Mouse (Mus musculus) monocyte, adult 2 months (primary cell): ENCODE results near the gene Hoxb9.

Source experiments
- DNase-seq, 2 experiments: peaks; one replicate each; pipeline ENCODE4 v3.0.0; 2022; ENCODE audit warnings: low spot score in 2 of 2, low read depth in 1 of 2

The Hoxb9 gene

DNA sequence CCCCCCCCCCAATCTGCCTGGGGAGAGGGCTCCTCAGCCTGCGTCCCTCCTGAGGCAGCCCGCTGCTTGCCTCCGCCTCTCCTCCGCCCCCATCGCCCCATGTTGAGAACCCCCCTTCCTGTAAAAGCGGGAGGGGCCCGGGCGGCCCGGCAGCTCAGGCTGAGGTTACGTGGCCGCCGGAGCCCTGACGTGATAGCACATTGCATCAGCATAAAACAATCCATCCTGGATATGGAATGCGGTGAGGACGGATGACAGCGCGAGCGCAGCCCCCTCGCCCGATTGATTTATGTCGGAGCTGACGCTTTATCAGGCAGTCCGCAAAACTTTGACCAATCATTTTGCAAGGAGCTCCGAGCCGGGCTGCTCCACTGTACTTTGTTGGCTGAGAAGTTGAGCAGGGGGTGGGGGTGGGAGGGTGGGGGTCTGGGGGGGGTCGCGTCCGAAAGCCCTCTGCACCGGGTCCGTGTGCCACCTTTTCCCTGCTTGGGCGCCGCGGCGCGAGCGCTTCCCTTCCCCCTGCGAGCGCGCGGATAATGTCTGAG lies at the start of gene Hoxb9:
Gene Hoxb9, plus strand, starts transcription at position 462 of the 545 bp plus-strand sequence.
- no peak for DNase-seq

DNA sequence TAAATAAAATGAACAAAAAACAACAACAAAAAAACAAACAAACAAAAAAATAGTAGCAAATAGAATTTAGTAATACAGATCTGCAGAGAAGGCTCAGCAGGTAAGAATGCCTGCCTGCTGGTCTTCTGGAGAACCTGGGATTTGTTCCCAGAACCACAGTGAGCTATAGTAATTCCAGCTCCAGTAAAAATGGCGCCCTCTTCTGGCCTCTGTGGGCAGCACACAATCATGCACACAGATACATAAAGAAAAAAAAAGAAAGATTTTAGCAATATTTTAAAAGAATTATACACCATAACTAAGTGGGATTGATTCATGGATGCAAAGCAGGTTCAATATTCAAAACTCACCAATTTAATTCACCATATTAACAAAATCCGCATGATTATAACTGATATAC lies 47.4 kb upstream of the Hoxb9 start:
- DNase-seq, result no peak

DNA sequence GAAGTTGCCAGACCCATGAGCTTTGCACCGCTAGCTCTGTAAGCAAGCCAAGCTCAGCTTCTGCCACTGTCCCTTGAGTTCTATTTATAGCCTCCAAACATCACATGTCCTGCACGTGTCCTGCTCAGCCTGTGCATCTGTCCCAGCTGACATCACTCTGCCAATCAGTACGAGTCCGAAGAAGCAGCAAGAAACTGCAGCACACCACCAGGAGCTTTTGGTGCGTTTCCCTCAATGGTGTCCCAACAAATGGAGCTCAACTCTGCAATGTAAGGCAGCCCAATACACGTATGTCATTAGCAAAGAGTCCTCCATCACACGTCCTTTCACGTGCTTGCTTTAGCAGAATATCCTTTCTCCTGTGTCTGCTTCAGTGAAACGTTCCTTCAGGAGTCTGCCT lies 43.6 kb upstream of the Hoxb9 start:
- no peak for DNase-seq

DNA sequence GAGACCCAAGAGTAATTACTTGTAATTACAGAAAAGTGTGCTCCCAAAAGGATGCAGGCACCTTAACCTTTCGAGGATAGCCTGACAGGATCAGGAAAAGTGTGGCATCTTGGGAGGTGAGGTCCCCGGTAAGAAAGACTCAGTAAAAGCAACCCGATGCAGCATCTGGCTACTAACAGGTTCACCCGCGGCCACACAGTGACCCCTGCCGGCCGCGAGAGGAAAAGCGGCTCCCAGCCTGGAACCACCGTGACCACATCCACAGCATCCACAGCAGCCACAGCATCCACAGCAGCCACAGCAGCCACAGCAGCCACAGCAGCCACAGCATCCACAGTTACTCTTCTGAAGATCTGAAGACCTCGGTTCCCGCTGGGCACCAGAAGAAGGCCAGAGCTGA lies 36.4 kb upstream of the Hoxb9 start:
- DNase-seq, result peak in 1 of 2 experiments; percentile 12

DNA sequence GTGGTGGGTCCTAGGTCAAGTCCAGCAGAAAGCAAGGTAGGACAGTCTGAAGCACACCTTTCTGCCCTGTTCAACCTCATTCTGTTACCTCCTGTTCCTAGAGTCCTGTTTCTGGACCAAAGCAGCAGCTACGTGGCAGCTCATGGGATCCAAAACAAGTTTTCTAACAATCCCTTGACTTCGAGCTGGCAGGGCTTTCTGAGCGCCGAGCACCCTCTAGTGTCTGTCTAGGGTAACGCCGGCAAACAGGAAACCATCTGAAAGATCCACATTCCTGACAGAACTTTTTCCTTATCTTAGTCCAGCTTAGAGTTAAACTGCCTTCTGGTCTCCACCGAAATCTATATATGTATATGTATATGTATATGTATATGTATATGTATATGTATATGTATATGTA lies 31.0 kb upstream of the Hoxb9 start:
- no peak for DNase-seq

DNA sequence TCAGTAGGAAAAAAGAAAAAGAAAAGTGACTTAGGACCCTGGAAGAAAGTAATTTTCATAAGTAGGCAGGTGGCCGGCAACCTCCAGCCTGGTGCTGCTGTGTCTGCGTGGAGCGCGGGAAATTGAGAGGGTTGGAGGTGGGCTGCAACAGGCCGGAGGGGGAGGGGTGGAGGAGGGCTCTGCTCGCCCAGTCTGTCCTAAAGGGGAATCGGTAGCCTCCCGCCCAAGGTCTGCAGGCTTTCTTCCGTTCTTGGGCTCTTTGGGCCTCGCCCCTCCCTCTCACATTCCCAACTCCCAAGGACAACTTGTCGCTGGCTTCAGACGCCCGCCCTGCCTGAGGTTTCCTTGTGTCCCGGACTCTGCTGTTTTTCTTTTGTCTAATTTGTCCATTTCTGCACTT lies 20.4 kb upstream of the Hoxb9 start:
- no peak for DNase-seq

DNA sequence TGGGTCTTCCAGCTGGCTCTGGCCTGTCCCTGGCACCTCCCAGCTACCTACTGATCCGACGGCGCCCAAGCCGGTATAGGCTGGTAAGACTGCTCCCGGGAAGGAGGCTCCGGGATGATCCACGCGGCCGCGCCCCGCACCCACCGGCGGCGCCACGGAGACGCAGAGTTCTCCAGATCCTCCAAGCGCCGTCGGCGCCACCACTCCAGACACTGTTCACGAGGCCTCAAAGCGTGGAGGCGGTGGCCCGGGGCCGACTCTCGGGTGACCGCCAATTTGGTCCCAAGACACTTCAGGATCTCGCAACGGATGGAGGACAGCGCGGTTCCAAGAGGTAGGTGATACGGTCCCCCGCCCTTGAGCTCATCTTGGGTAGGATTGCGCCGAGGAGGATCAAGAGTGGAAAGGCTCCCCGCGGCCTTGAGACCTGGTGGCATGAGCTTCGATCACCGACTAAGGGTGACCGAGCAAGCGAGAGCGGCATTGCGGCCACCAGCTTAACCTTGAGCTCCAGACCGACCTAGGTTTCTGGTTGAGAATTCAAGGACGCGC lies 19.7 kb upstream of the Hoxb9 start:
- no peak for DNase-seq

DNA sequence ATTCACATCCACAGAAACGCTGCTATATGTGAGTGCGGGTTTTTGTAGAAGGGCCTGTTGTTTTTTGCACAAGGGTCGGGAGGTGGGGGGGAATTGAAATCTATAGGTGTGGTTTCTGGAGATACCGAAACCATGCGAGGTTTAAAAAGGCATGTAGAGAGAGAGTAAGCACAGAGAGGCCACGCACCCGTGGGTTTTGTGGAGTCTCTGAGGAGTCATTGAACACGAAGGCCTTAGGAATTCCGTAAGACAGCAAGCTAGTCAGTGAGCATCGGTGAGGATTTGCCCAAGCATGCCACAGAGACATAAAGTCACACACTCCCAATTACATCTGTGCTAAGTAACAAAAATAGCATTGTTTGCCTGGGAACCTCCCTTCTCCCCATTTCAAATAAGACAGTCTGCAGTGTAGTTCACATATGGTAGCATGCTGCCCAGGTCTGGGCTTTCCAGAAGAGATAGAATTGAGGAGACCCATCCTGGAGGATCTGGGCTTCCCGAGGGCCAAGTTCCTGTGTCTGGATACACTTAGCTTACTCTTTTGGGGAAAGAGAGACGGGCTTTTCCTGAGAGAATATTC lies 18.6 kb upstream of the Hoxb9 start:
- no peak for DNase-seq

DNA sequence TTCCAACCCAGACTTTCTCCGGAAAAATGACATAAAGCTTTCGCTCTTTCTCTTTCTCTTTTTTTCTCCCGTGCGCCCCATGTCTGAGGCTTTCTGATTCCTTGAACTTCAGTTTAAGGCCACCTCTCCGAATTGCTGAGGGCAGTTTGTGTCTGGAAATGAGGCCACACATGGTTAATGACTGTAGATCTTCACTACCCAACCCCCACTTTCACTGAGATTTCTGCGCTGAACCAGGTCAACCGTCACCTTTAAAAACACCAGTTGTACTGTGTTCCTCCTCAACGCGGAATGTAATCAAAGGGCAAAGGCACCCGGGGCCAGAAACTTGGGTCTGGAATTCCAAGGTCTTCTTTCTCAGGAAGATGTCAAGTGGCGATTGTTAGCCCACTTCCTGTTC lies 17.0 kb upstream of the Hoxb9 start:
- DNase-seq, result no peak

DNA sequence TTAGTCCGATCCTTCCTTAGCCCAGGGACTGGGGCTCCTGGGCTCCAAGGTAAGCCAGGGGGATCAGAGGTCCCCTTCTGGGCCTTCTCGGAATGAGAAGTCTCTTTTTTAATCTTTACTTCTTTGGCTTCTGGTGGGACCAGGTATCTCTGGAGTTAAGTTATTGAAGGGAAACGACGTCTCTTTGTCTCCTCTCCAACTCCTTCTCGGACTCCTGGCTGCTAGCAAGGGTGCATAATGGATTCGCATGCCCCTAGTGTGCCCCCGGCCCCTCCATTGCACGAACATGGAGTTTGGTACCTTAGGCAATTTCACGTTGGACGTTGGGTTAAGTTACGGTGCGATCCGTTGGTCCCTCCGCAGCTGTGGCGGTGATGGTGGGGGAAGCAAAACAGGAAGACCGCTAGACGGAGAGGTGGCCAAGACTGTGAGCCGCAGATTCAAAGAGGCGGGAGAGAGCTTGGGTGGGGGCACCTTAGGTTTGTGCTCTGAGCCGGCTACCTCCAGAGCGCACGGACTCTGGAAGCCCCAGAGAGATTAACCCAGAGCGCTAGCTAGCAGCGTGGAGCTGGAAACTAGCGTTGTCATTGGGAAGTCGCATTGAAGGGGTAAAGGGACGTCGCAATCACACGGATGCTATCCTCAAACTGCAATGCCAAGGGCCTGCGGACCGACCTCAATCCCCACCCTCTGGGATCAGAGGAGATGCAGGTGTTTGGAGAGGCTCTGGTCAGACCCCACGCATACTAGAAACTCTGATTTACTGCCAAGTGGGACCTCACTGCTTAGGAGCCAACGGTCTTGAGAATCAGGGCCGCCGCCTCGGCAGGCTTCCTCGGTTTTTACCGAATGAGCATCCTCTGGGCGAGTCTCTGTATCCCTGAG lies 15.9 kb upstream of the Hoxb9 start:
- no peak for DNase-seq

DNA sequence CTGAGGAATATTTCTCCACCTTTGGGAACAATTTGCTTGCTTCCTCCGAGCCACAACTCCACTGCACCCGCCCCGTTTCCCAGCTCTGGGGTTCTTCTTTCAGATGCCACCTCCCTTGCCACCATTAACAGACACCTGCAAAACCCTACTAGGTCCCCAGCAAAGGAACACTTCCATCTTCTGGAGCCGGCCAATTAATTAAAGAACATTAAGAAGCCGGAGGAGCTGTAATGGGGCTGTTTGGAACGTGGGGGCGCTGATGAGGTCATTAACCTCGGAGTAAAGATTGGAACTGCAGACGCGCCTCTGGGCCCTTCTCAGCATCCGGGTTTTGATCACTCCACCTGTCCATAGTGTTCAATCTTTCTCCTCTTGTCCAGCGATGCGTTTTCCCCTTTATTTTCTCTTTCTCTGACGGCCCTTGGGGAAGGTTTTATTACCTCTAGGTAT lies 15.2 kb upstream of the Hoxb9 start:
- DNase-seq, result no peak

DNA sequence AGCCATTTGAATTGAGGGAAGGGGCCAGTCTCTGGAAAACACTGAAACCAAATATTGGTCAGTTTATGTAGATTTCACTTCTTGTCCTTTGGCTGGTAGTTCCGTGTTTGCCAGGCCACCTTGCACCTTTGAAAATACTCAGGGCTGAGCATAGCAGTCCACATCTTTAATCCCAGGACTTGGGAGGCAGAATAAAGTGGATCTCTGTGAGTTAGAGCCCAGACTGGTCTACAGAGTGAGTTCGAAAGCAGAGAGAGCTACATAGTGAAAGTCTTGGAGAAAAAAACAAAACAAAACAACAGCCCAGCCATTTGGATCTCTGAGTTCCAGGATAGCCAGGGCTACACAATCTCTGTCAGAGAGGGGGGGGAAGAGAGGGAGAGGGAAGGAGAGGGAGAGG lies 14.1 kb upstream of the Hoxb9 start:
- no peak for DNase-seq

DNA sequence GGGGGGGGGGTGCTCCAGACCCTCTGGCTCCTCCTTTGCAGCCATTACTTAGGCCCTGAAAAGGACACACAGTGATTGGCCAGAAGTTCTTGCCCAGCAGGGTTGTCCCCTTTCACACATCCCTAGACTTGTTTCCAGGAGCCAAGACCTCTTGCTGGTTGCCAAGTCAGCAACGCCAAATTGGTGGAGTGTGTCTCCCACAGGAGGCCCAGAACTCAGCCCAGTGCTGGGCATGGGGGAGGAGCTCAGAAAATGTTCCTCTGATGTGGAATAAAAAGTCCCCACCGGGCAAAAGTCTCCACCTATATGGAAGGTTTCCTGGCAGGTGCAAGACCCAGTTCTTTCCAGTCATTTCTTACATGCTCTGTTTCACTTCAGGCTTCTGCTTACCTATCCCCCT lies 12.2 kb upstream of the Hoxb9 start:
- DNase-seq, result no peak

DNA sequence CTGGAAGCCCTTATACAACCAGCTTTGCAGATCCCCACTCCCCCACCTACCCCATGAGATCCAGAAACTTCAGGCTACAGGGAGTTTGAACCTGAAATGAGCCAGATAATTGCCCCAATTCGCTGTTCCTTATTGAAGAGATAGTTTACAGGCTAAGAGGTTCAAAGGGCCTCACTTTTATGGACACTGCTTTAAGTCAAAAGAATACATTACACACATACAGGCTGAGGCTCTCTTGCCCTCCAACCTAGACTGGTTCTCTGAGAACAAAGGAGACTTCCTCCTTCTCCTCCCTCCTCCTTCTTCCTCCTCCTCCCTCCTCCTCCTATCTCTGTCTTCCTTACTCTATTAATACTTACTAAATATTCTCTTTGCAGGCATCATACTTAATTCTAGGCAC lies 11.7 kb upstream of the Hoxb9 start:
- DNase-seq, result no peak

DNA sequence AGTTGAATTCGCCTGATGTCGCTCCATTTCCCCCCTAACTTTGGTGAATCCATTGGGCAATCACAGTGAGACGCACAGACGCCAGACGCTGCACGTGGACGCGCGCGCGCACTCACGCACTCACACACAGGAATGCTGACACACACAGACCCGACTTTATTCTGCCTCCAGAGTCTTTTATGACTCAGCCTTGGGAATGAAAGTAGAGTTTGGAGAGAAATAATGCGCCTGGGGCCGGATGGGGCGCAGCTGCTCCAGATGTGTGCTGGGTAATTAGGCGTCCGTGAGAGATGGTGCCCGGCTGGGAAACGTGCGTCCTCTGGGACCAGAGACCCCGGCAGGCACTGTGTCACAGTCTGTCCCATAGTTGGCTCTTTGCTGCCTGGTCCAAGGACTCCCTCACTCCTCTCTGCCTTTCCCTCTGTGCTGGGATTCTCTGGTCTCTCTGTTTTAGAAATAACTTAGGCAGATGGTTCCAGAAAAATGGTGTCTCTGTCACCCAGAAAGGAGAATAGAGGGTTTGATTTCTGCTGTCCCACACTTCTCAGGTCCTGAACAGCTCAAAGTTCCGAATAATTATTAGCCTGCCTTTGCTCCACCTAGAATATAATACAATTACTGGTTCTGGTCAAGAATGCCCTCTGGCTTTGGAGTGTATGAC lies 10.8 kb upstream of the Hoxb9 start:
- DNase-seq, result no peak

DNA sequence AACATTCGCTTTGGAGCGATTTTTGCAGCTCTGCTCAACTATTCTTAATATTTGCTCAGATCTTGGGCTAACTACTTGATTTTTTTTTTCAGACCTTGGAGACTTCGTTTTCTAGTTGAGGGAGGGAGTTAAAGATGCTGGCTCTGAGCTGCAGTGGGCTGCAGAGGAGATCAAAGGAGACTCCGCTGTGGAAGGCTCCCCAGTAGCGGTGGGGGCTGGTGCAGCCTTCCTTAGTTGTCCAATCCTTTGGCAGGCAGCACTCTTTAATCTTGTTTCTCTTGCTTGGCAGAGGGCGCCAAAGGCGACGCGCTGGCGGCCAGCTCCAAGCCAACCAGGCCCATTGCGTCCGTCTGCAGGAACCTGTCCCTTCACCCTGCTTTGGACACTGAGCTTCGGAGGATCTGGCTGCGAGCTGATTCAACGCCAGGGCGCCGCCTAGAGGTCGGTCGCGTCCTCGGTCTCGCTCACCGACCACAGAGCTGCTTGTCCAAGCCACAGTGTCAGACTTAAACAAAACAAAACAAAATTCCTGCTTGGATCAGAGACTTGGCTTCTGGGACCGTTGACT lies 9.8 kb upstream of the Hoxb9 start:
- DNase-seq, result no peak

DNA sequence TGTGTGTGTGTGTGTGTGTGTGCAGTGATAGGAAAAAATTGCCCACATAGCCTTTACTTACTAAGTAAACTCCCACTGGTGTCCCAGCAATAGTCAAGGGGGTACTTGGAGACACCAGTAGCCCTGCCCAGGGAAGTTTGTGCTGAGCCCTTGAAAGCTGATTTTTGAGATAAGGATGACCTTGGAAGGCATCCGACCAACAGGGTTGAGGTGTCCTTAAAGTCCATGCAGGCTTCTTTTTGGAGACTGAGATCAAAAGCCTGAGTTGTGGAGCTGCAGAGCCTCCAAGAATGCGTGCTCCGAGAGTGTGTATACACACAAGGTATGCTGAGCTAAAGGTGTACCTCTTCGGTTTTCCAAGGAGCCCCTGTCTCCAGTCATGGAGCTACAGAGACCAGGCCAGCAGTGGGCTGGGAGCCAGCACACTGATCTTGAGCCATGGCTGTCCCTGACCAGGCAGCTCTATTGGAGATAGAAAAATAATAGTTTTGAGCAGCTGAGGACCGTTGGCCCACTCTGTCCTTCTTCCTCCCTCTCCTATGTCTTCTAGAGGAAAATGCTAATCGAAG lies 8.9 kb upstream of the Hoxb9 start:
- no peak for DNase-seq

DNA sequence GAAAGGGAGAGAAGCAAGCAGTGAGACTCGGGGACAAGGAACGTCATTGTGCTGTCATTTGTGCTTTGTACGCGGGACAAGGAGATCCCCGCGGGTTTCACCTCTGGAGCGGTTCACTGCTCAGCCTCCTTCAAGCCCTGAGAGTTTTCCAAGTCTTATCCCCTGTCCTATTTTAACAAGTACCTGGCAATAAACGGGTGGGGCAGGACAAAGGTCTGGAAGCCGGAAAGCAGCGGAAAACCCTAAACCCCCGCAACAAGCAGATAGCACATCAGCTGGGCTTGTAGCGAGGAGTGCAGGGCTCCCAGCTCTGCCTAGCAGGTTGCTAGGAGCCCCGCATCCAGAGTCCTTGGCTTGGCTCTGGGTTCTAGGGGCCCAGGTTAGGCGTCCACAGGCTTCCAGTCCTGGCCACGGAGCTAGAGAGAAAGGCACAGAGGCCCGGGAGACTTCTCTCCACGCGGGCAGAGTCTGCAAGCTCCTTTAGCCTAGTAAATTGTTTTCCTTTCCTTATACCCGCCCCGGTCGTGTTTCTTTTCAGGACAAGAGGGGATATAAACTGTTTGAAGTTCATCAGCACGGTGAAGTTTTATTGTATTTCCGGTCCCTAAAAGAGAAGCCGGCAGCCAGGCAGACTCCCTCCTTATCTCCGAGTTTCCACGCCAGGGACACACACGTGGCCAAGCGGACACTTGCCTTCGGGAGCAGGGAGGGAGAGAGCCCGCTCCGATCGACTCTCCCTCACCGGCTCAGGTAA lies 7.4 kb upstream of the Hoxb9 start:
- DNase-seq, result no peak

DNA sequence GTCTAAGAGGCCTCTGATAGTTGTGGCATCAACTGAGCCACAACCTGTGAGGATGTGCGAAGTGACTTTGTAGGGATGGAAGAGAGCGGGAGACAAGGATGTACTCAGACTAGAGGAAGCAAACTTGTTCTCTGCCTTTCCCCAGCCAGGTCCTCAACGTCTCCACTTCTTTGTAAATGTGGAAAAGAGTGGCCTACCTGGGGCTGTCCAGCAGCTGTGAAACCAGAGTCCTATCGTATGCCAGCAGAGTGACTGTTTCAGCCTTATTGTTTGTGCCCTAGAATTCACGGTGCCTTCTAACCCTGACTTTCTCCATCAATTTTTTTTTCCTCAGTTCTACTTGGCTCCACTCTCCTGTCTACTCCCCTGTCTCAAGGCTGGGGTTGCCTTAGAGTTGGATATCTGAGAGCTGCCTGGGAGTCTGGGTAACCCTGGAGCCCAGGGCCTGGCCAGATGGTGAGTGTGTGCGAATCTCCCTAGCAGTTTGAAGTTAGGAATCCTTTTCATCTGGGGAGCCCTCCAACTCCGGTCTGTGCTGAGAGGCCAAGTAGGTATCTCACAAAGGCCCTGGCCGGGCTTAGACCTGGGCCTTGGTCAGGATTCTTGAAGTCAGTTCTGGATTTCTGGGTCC lies 6.8 kb upstream of the Hoxb9 start:
- DNase-seq, result no peak

DNA sequence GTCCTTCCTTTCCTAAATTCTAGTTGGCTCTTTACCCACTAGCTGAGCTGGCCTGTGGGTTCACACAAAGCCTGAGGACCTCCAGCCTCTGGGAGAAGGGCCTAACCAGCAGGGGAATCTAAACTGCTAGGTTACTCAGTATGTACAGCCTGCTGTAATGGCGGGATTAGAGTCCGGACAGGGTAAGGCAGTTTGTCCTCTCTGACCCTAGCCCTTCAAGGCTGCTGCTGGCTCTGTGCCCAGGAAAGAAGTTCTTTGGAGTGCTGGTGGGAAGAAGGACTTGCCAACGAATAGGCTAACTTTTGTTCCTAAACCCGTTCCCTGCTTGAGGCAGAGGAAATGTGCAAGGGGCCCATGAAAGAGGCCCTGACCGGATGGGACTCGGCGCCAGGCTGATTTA lies 5.3 kb upstream of the Hoxb9 start:
- no peak for DNase-seq
